Mouse (Mus musculus): ENCODE data around the gene Mrpl41. TPM values are rescaled to one million over a fixed set of nuclear protein-coding genes. Genes with fewer than 3 reads are reported as not detected.
"Not testable (repeated sequence)": the region's sequence is repeated elsewhere in the genome, so short reads cannot be mapped to it uniquely, and the experiment has no call there.

The Mrpl41 gene
- polyA plus RNA-seq, 1 experiment, result 30.9 TPM

- Histone ChIP-seq H3K27ac (ENCODE audit: insufficient read depth, low read depth, low read length) (peak overlapping the region; percentile 100), H3K4me3 (ENCODE audit: insufficient read depth, low read length) (peak overlapping the region; percentile 94), H3K4me1 (ENCODE audit: control insufficient read depth, insufficient read depth, low read length) (peaks cover 12% of the 10 kb centered on the region)
- TF ChIP-seq CTCF (IDR thresholded peaks at IDR 0.05; ENCODE audit: low read depth, low read length) (no peak), POLR2A (IDR thresholded peaks at IDR 0.05; ENCODE audit: borderline replicate concordance, low read depth, low read length) (no peak)
Observed at GRCm38 (mm10) chr2:24976960-24977359, 2.1 kb upstream of the Mrpl41 start.

GRCm38 (mm10) chr2:24975704-24976297 is 903 bp upstream of the Mrpl41 start, which contains the start of gene Pnpla7:
TSS of gene Pnpla7 (plus strand) at chr2:24976033.
- H3K4me1 ChIP-seq (ENCODE audit: control insufficient read depth, insufficient read depth, low read length), result peaks cover 21% of the 10 kb centered on the region
- TF ChIP-seq POLR2A (IDR thresholded peaks at IDR 0.05; ENCODE audit: borderline replicate concordance, low read depth, low read length) (no peak), CTCF (IDR thresholded peaks at IDR 0.05; ENCODE audit: low read depth, low read length) (no peak)
- H3K27ac ChIP-seq (ENCODE audit: insufficient read depth, low read depth, low read length), result peak within 1 kb of the TSS; percentile 100
- peak within 1 kb of the TSS; percentile 94 for H3K4me3 ChIP-seq (ENCODE audit: insufficient read depth, low read length)

GRCm38 (mm10) chr2:24974452-24974851 is 446 bp downstream of the Mrpl41 start:
- H3K27ac ChIP-seq (ENCODE audit: insufficient read depth, low read depth, low read length), result peak overlapping the region; percentile 69
- H3K4me1 ChIP-seq (ENCODE audit: control insufficient read depth, insufficient read depth, low read length), result peaks cover 33% of the 10 kb centered on the region
- peak overlapping the region; percentile 73 for H3K4me3 ChIP-seq (ENCODE audit: insufficient read depth, low read length)

GRCm38 (mm10) chr2:24970386-24970785 is 4.5 kb downstream of the Mrpl41 start:
- H3K4me3 ChIP-seq (ENCODE audit: insufficient read depth, low read length), result no peak overlapping the region
- TF ChIP-seq POLR2A (IDR thresholded peaks at IDR 0.05; ENCODE audit: borderline replicate concordance, low read depth, low read length) (no peak), CTCF (IDR thresholded peaks at IDR 0.05; ENCODE audit: low read depth, low read length) (peak; percentile 29; the same call in 1 of the 2 replicates)
- peak overlapping the region; percentile 69 for H3K27ac ChIP-seq (ENCODE audit: insufficient read depth, low read depth, low read length)
- peaks cover 35% of the 10 kb centered on the region for H3K4me1 ChIP-seq (ENCODE audit: control insufficient read depth, insufficient read depth, low read length)

- Histone ChIP-seq H3K27ac (ENCODE audit: insufficient read depth, low read depth, low read length) (no peak within 1 kb of the TSS), H3K4me3 (ENCODE audit: insufficient read depth, low read length) (peak within 1 kb of the TSS; percentile 88), H3K4me1 (ENCODE audit: control insufficient read depth, insufficient read depth, low read length) (peaks cover 9% of the 10 kb centered on the region)
- TF ChIP-seq POLR2A (IDR thresholded peaks at IDR 0.05; ENCODE audit: borderline replicate concordance, low read depth, low read length) (no peak), CTCF (IDR thresholded peaks at IDR 0.05; ENCODE audit: low read depth, low read length) (peak; percentile 83)
Observed at GRCm38 (mm10) chr2:24962304-24963000, 12.4 kb downstream of the Mrpl41 start, which contains the start of gene Dph7. TSS of gene Dph7 (plus strand) at chr2:24962400.

- Histone ChIP-seq H3K4me1 (ENCODE audit: control insufficient read depth, insufficient read depth, low read length) (peaks cover 20% of the 10 kb centered on the region), H3K27ac (ENCODE audit: insufficient read depth, low read depth, low read length) (no peak overlapping the region)
Observed at GRCm38 (mm10) chr2:24960910-24961309, 14.0 kb downstream of the Mrpl41 start.

GRCm38 (mm10) chr2:24952537-24953055 is 22.3 kb downstream of the Mrpl41 start:
- H3K4me1 ChIP-seq (ENCODE audit: control insufficient read depth, insufficient read depth, low read length), result peaks cover 23% of the 10 kb centered on the region
- no peak overlapping the region for H3K4me3 ChIP-seq (ENCODE audit: insufficient read depth, low read length)
- no peak overlapping the region for H3K27ac ChIP-seq (ENCODE audit: insufficient read depth, low read depth, low read length)
- TF ChIP-seq CTCF (IDR thresholded peaks at IDR 0.05; ENCODE audit: low read depth, low read length) (no peak), POLR2A (IDR thresholded peaks at IDR 0.05; ENCODE audit: borderline replicate concordance, low read depth, low read length) (no peak)

More at GRCm38 (mm10) chr2:24960910-24961309, 14.0 kb downstream of the Mrpl41 start:
- no peak overlapping the region for H3K4me3 ChIP-seq (ENCODE audit: insufficient read depth, low read length)
- TF ChIP-seq POLR2A (IDR thresholded peaks at IDR 0.05; ENCODE audit: borderline replicate concordance, low read depth, low read length), result no peak
- peak; percentile 47; the same call in 1 of the 2 replicates for TF ChIP-seq CTCF (IDR thresholded peaks at IDR 0.05; ENCODE audit: low read depth, low read length)

GRCm38 (mm10) chr2:24950189-24950535 is 24.7 kb downstream of the Mrpl41 start:
- TF ChIP-seq CTCF (IDR thresholded peaks at IDR 0.05; ENCODE audit: low read depth, low read length) (no peak), POLR2A (IDR thresholded peaks at IDR 0.05; ENCODE audit: borderline replicate concordance, low read depth, low read length) (no peak)
- peak overlapping the region; percentile 93 for H3K4me3 ChIP-seq (ENCODE audit: insufficient read depth, low read length)
- H3K4me1 ChIP-seq (ENCODE audit: control insufficient read depth, insufficient read depth, low read length), result peaks cover 10% of the 10 kb centered on the region
- H3K27ac ChIP-seq (ENCODE audit: insufficient read depth, low read depth, low read length), result no peak overlapping the region

GRCm38 (mm10) chr2:24949421-24950188 is 25.3 kb downstream of the Mrpl41 start, which contains the start of gene Zmynd19:
TSS of gene Zmynd19 (plus strand) at chr2:24949792.
- Histone ChIP-seq H3K27ac (ENCODE audit: insufficient read depth, low read depth, low read length) (0 out of 2 replicates have a peak within 1 kb of the TSS, but pooled peaks have one; percentile 14), H3K4me3 (ENCODE audit: insufficient read depth, low read length) (peak within 1 kb of the TSS; percentile 93), H3K4me1 (ENCODE audit: control insufficient read depth, insufficient read depth, low read length) (peaks cover 10% of the 10 kb centered on the region)
- TF ChIP-seq CTCF (IDR thresholded peaks at IDR 0.05; ENCODE audit: low read depth, low read length) (no peak), POLR2A (IDR thresholded peaks at IDR 0.05; ENCODE audit: borderline replicate concordance, low read depth, low read length) (no peak)

- not testable (repeated sequence) for H3K4me3 ChIP-seq (ENCODE audit: insufficient read depth, low read length); H3K4me1 ChIP-seq (ENCODE audit: control insufficient read depth, insufficient read depth, low read length); H3K27ac ChIP-seq (ENCODE audit: insufficient read depth, low read depth, low read length)
Observed at GRCm38 (mm10) chr2:24944304-24944703, 30.6 kb downstream of the Mrpl41 start.
